Mouse (Mus musculus) C2C12 (cell line): ENCODE data around the gene Slc4a4.

Experiments
- CEBPB ChIP-seq: IDR thresholded peaks from one replicate; pipeline ENCODE4 v1.6.1; 2011; ENCODE audit warnings: low read depth, mild to moderate bottlenecking, control low read depth, moderate library complexity
- CTCF ChIP-seq: IDR thresholded peaks from one replicate; pipeline ENCODE4 v1.5.1; 2011; ENCODE audit not compliant: control insufficient read depth, insufficient read depth, insufficient read length
- MYOG ChIP-seq: IDR thresholded peaks from one replicate; pipeline ENCODE4 v1.6.1; 2011; ENCODE audit not compliant: control insufficient read depth, insufficient read length; ENCODE audit errors: extremely low read depth

DNA sequence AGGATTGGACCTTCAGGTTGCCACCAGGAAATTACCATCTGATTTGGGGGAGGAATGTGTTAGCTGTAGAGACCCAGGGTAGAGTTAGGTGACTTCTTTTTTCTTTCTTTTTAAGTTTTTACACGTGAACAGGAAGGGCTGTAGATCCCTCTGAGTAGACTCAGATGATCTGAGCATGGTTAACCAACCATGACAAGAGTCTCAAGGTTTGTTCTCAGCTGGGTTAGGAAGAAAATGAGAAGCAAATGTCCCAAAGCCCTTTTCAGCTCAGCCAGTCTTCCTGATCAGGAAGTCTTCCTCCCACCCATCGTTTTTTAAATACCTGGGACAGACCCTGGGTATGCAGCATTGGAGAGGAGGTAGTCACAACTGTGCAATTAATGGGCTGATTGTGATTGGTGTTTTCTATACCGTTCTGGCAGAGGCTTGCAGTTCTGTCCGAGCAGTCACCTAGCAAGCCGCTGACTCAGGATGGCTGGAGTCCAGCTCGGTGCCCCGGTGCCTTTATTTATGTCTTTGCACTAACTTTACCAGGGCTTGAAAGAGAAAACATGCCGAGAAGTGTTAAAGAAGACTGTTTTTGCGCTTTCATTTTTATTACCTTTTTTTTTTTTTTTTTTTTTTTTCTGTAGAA is 236.8 kb downstream of the Slc4a4 start:
- TF ChIP-seq MYOG = no peak
- no peak for TF ChIP-seq CTCF
- TF ChIP-seq CEBPB = no peak
